Mouse (Mus musculus): ENCODE data around the gene Cd80.

Cd80 gene

GRCm38 (mm10) chr16:38452442-38453202, 2.7 kb upstream of the Cd80 start, which contains the start of gene Adprh:
Gene Adprh (minus strand): TSS chr16:38452703.
- Histone ChIP-seq H3K36me3 (ENCODE audit: insufficient read depth, low read length) (peaks cover 32% of the 10 kb centered on the region), H3K4me1 (replicated peaks; ENCODE audit: low read depth, low read length) (peaks cover 83% of the 10 kb centered on the region), H3K4me3 (replicated peaks; ENCODE audit: low read length) (peak within 1 kb of the TSS; percentile 90), H3K27me3 (ENCODE audit: insufficient read depth, low read length) (no peaks in the 10 kb centered on the region), H3K9me3 (ENCODE audit: low read length) (no peaks in the 10 kb centered on the region)
- no peak for TF ChIP-seq POU5F1 (IDR thresholded peaks at IDR 0.05; ENCODE audit: borderline replicate concordance, low read length)
- TF ChIP-seq NANOG (IDR thresholded peaks at IDR 0.05; ENCODE audit: borderline replicate concordance, low read length), result no peak
- TF ChIP-seq CTCF (conservative IDR thresholded peaks at IDR 0.05; ENCODE audit: low read length), result no peak

GRCm38 (mm10) chr16:38453203-38453553, 2.2 kb upstream of the Cd80 start:
- Histone ChIP-seq H3K9me3 (ENCODE audit: low read length) (no peaks in the 10 kb centered on the region), H3K36me3 (ENCODE audit: insufficient read depth, low read length) (peaks cover 27% of the 10 kb centered on the region), H3K4me1 (replicated peaks; ENCODE audit: low read depth, low read length) (peaks cover 83% of the 10 kb centered on the region), H3K27me3 (ENCODE audit: insufficient read depth, low read length) (no peaks in the 10 kb centered on the region), H3K4me3 (replicated peaks; ENCODE audit: low read length) (peak overlapping the region; percentile 90)
- no peak for TF ChIP-seq NANOG (IDR thresholded peaks at IDR 0.05; ENCODE audit: borderline replicate concordance, low read length)
- TF ChIP-seq CTCF (conservative IDR thresholded peaks at IDR 0.05; ENCODE audit: low read length), result no peak
- no peak for TF ChIP-seq POU5F1 (IDR thresholded peaks at IDR 0.05; ENCODE audit: borderline replicate concordance, low read length)

GRCm38 (mm10) chr16:38453952-38454351, 1.4 kb upstream of the Cd80 start:
- no peak for TF ChIP-seq POU5F1 (IDR thresholded peaks at IDR 0.05; ENCODE audit: borderline replicate concordance, low read length)
- TF ChIP-seq NANOG (IDR thresholded peaks at IDR 0.05; ENCODE audit: borderline replicate concordance, low read length), result no peak
- TF ChIP-seq CTCF (conservative IDR thresholded peaks at IDR 0.05; ENCODE audit: low read length), result no peak
- no peak overlapping the region for H3K4me3 ChIP-seq (replicated peaks; ENCODE audit: low read length)
- H3K27me3 ChIP-seq (ENCODE audit: insufficient read depth, low read length), result no peaks in the 10 kb centered on the region
- H3K36me3 ChIP-seq (ENCODE audit: insufficient read depth, low read length), result peaks cover 19% of the 10 kb centered on the region
- H3K9me3 ChIP-seq (ENCODE audit: low read length), result no peaks in the 10 kb centered on the region
- peaks cover 83% of the 10 kb centered on the region for H3K4me1 ChIP-seq (replicated peaks; ENCODE audit: low read depth, low read length)

- TF ChIP-seq CTCF (conservative IDR thresholded peaks at IDR 0.05; ENCODE audit: low read length), result no peak
- TF ChIP-seq NANOG (IDR thresholded peaks at IDR 0.05; ENCODE audit: borderline replicate concordance, low read length), result no peak
- TF ChIP-seq POU5F1 (IDR thresholded peaks at IDR 0.05; ENCODE audit: borderline replicate concordance, low read length), result no peak
- Histone ChIP-seq H3K4me1 (replicated peaks; ENCODE audit: low read depth, low read length) (peaks cover 83% of the 10 kb centered on the region), H3K9me3 (ENCODE audit: low read length) (no peaks in the 10 kb centered on the region)
These were observed 667 bp upstream of the Cd80 start for GRCm38 (mm10) chr16:38454533-38455254.

GRCm38 (mm10) chr16:38456812-38457567, 1.6 kb downstream of the Cd80 start:
- H3K9me3 ChIP-seq (ENCODE audit: low read length), result no peaks in the 10 kb centered on the region
- H3K36me3 ChIP-seq (ENCODE audit: insufficient read depth, low read length), result no peaks in the 10 kb centered on the region
- no peak overlapping the region for H3K4me3 ChIP-seq (replicated peaks; ENCODE audit: low read length)
- no peaks in the 10 kb centered on the region for H3K27me3 ChIP-seq (ENCODE audit: insufficient read depth, low read length)
- H3K4me1 ChIP-seq (replicated peaks; ENCODE audit: low read depth, low read length), result peaks cover 76% of the 10 kb centered on the region
- TF ChIP-seq POU5F1 (IDR thresholded peaks at IDR 0.05; ENCODE audit: borderline replicate concordance, low read length), result no peak
- TF ChIP-seq NANOG (IDR thresholded peaks at IDR 0.05; ENCODE audit: borderline replicate concordance, low read length), result no peak
- TF ChIP-seq CTCF (conservative IDR thresholded peaks at IDR 0.05; ENCODE audit: low read length), result no peak

More at GRCm38 (mm10) chr16:38454533-38455254, 667 bp upstream of the Cd80 start:
- H3K27me3 ChIP-seq (ENCODE audit: insufficient read depth, low read length), result no peaks in the 10 kb centered on the region
- H3K36me3 ChIP-seq (ENCODE audit: insufficient read depth, low read length), result peaks cover 12% of the 10 kb centered on the region
- no peak overlapping the region for H3K4me3 ChIP-seq (replicated peaks; ENCODE audit: low read length)

GRCm38 (mm10) chr16:38458600-38459280, 3.4 kb downstream of the Cd80 start:
- no peaks in the 10 kb centered on the region for H3K9me3 ChIP-seq (ENCODE audit: low read length)

GRCm38 (mm10) chr16:38459990-38460389, 4.6 kb downstream of the Cd80 start:
- H3K4me3 ChIP-seq (replicated peaks; ENCODE audit: low read length), result peak overlapping the region; percentile 3; the same call in 1 of the 2 replicates
- no peaks in the 10 kb centered on the region for H3K36me3 ChIP-seq (ENCODE audit: insufficient read depth, low read length)
- H3K27me3 ChIP-seq (ENCODE audit: insufficient read depth, low read length), result no peaks in the 10 kb centered on the region
- TF ChIP-seq NANOG (IDR thresholded peaks at IDR 0.05; ENCODE audit: borderline replicate concordance, low read length) (no peak), POU5F1 (IDR thresholded peaks at IDR 0.05; ENCODE audit: borderline replicate concordance, low read length) (no peak), CTCF (conservative IDR thresholded peaks at IDR 0.05; ENCODE audit: low read length) (no peak)
- H3K9me3 ChIP-seq (ENCODE audit: low read length), result no peaks in the 10 kb centered on the region
- peaks cover 72% of the 10 kb centered on the region for H3K4me1 ChIP-seq (replicated peaks; ENCODE audit: low read depth, low read length)

More at GRCm38 (mm10) chr16:38458600-38459280, 3.4 kb downstream of the Cd80 start:
- Histone ChIP-seq H3K4me1 (replicated peaks; ENCODE audit: low read depth, low read length) (peaks cover 84% of the 10 kb centered on the region), H3K4me3 (replicated peaks; ENCODE audit: low read length) (peak overlapping the region; percentile 3; the same call in 1 of the 2 replicates), H3K27me3 (ENCODE audit: insufficient read depth, low read length) (no peaks in the 10 kb centered on the region), H3K36me3 (ENCODE audit: insufficient read depth, low read length) (no peaks in the 10 kb centered on the region)
- TF ChIP-seq POU5F1 (IDR thresholded peaks at IDR 0.05; ENCODE audit: borderline replicate concordance, low read length) (no peak), NANOG (IDR thresholded peaks at IDR 0.05; ENCODE audit: borderline replicate concordance, low read length) (no peak), CTCF (conservative IDR thresholded peaks at IDR 0.05; ENCODE audit: low read length) (no peak)

Data from E14TG2a.4 (cell line).